Mouse (Mus musculus): ENCODE measurements at regions not wholly inside any gene's neighbourhood (a gene's known extent, or its start where the extent isn't known, plus 50 kb on each side); places are given as distances from the start of the nearest gene placed in this dataset.

DNA sequence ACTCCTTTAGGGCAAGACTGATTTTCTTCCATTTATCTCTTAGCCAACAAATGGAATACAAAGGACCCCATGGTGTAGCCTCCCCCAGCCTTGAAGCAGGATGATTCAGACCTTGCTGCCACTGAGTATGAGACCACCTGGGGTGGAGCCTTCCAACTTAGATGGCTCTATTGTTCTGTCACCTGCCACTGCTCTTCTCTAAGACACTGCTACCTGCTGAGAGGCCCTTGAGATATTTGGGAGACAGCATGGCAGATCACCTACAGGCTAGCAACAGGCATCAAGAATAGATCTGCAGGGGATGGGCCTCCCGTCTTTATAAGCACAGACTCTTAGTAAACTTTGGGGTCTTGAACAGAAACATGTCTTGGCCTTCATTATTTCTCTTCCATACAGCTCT lies 219.0 kb upstream of the Ttc14 start:
- TF ChIP-seq POLR2A (IDR thresholded peaks at IDR 0.05; ENCODE audit: insufficient read depth, low read length) (no peak), EP300 (IDR thresholded peaks at IDR 0.05; ENCODE audit: insufficient read depth, low read depth, low read length) (0 out of 2 replicates have a peak, but pooled peaks have one; percentile 8), CTCF (IDR thresholded peaks at IDR 0.05; ENCODE audit: low read depth, low read length) (no peak)
